Mouse (Mus musculus): ENCODE measurements around the gene Olfr419. TPM values are rescaled to one million over a fixed set of nuclear protein-coding genes. Genes with fewer than 3 reads are reported as not detected.

Gene Olfr419
- polyA plus RNA-seq, 1 experiment from 2014 or later = not detected

Other genes starting within 250 kb of the Olfr419 start
- gene Ifi205, start 220.3 kb downstream of the Olfr419 start, polyA plus RNA-seq (2015; fragmentation: Nextera tagmentation; extraction: Ambion mirVana) = 0.17 and 0.28 TPM in 2 replicates
- gene Olfr433, start 211.4 kb downstream of the Olfr419 start, polyA plus RNA-seq (2015; fragmentation: Nextera tagmentation; extraction: Ambion mirVana) = not detected in 2 replicates
- not detected in 2 replicates for gene Olfr432, start 202.9 kb downstream of the Olfr419 start, polyA plus RNA-seq (2015; fragmentation: Nextera tagmentation; extraction: Ambion mirVana)
- not detected in 2 replicates for gene Olfr430, start 185.5 kb downstream of the Olfr419 start, polyA plus RNA-seq (2015; fragmentation: Nextera tagmentation; extraction: Ambion mirVana)
- gene Olfr429, start 167.7 kb downstream of the Olfr419 start, polyA plus RNA-seq (2015; fragmentation: Nextera tagmentation; extraction: Ambion mirVana) = not detected in 2 replicates
- gene Olfr427, start 155.2 kb downstream of the Olfr419 start, polyA plus RNA-seq (2015; fragmentation: Nextera tagmentation; extraction: Ambion mirVana) = not detected in 2 replicates
- not detected in 2 replicates for gene Olfr231, start 130.9 kb downstream of the Olfr419 start, polyA plus RNA-seq (2015; fragmentation: Nextera tagmentation; extraction: Ambion mirVana)
- not detected in 2 replicates for gene Olfr424, start 120.5 kb downstream of the Olfr419 start, polyA plus RNA-seq (2015; fragmentation: Nextera tagmentation; extraction: Ambion mirVana)
- not detected in 2 replicates for gene Olfr420, start 96.4 kb downstream of the Olfr419 start, polyA plus RNA-seq (2015; fragmentation: Nextera tagmentation; extraction: Ambion mirVana)
- 0.13 and 0.18 TPM in 2 replicates for gene Spta1, start 79.3 kb downstream of the Olfr419 start, polyA plus RNA-seq (2015; fragmentation: Nextera tagmentation; extraction: Ambion mirVana)
- not detected in 2 replicates for gene Mptx1, start 78.5 kb upstream of the Olfr419 start, polyA plus RNA-seq (2015; fragmentation: Nextera tagmentation; extraction: Ambion mirVana)
- not detected in 2 replicates for gene Olfr417, start 113.1 kb upstream of the Olfr419 start, polyA plus RNA-seq (2015; fragmentation: Nextera tagmentation; extraction: Ambion mirVana)
- not detected in 2 replicates for gene Olfr248, start 139.0 kb upstream of the Olfr419 start, polyA plus RNA-seq (2015; fragmentation: Nextera tagmentation; extraction: Ambion mirVana)
- gene Olfr414, start 172.0 kb upstream of the Olfr419 start, polyA plus RNA-seq (2015; fragmentation: Nextera tagmentation; extraction: Ambion mirVana) = not detected in 2 replicates
- not detected in 2 replicates for gene Olfr220, start 190.0 kb upstream of the Olfr419 start, polyA plus RNA-seq (2015; fragmentation: Nextera tagmentation; extraction: Ambion mirVana)
- 8.5 and 9.0 TPM in 2 replicates for gene Fmn2, start 249.8 kb upstream of the Olfr419 start, polyA plus RNA-seq (2015; fragmentation: Nextera tagmentation; extraction: Ambion mirVana)